Mouse (Mus musculus) liver, embryonic 11.5 days (tissue): ENCODE measurements around the gene Zfp704. TPM values are rescaled to one million over a fixed set of nuclear protein-coding genes. Genes with fewer than 3 reads are reported as not detected.

ENCODE experiments used
- ATAC-seq: fragments of 200-750 bp; cut with Nextera tagmentation; replicated peaks from 2 replicates; pipeline ENCODE4 v1.8.0; 2017; ENCODE audit warnings: moderate number of reproducible peaks, mild to moderate bottlenecking, moderate TSS enrichment, moderate library complexity; ENCODE audit not compliant: low FRiP score
- DNase-seq: peaks from one replicate; pipeline ENCODE4 v3.0.0-alpha.2; 2017; ENCODE audit warnings: low spot score
- H3K27ac ChIP-seq: fragments of 300-500 bp; sonication (generic); 2 replicates; pipeline ENCODE4 v1.5.1; 2014; ENCODE audit warnings: mild to moderate bottlenecking, low read depth, low read length, control low read depth
- H3K27me3 ChIP-seq: fragments of 300-500 bp; sonication (generic); replicated peaks from 2 replicates; pipeline ENCODE4 v1.6.1; 2014; ENCODE audit warnings: low read length, mixed read lengths; ENCODE audit not compliant: control insufficient read depth, insufficient read depth
- H3K36me3 ChIP-seq: fragments of 300-500 bp; sonication (generic); 2 replicates; pipeline ENCODE4 v1.6.1; 2014; ENCODE audit warnings: mild to moderate bottlenecking, low read length, moderate library complexity, mixed read lengths; ENCODE audit not compliant: control insufficient read depth, insufficient read depth
- H3K4me1 ChIP-seq: fragments of 300-500 bp; sonication (generic); replicated peaks from 2 replicates; pipeline ENCODE4 v1.6.1; 2014; ENCODE audit warnings: low read length, mixed read lengths; ENCODE audit not compliant: control insufficient read depth, insufficient read depth
- H3K4me2 ChIP-seq: fragments of 300-500 bp; sonication (generic); 2 replicates; pipeline ENCODE4 v1.6.1; 2014; ENCODE audit warnings: mild to moderate bottlenecking, control low read depth, moderate library complexity
- H3K4me3 ChIP-seq: fragments of 300-500 bp; sonication (generic); 2 replicates; pipeline ENCODE4 v1.5.1; 2014; ENCODE audit warnings: low read depth, low read length, control low read depth
- H3K9ac ChIP-seq: fragments of 300-500 bp; sonication (generic); 2 replicates; pipeline ENCODE4 v1.6.1; 2014; ENCODE audit warnings: low read depth, low read length, control low read depth
- H3K9me3 ChIP-seq: fragments of 300-500 bp; sonication (generic); 2 replicates; pipeline ENCODE4 v1.6.1; 2016; ENCODE audit warnings: low read length, inconsistent platforms, mixed read lengths; ENCODE audit not compliant: control insufficient read depth
- WGBS: fragments of 180-500 bp; shearing (Covaris S2); extraction: QIAGEN DNeasy Blood & Tissue Kit; methylation state at CpG from one replicate; pipeline ENCODE4 v1.1.7; 2014; 5-methylcytosine and 5-hydroxymethylcytosine counted together
- polyA plus RNA-seq: library from polyadenylated mRNA; unstranded; fragments of >200 nt; fragmentation: Nextera tagmentation; extraction: Ambion mirVana; gene quantifications from 2 replicates; pipeline ENCODE4 v1.2.1, GENCODE M21; 2014

Gene Zfp704
- polyA plus RNA-seq, 1 experiment from 2014 or later: 4.7 TPM

- ATAC-seq: no peak
- 69% methylated on average over 7 of the region's 7 CpGs for WGBS
- DNase-seq: no peak
- Histone ChIP-seq H3K27me3 (no peaks in the 10 kb centered on the region), H3K4me1 (no peaks in the 10 kb centered on the region), H3K36me3 (peaks cover 12% of the 10 kb centered on the region), H3K9me3 (peaks cover 3% of the 10 kb centered on the region; the same call in 1 of the 2 replicates), H3K27ac (no peak overlapping the region), H3K9ac (no peak overlapping the region), H3K4me3 (no peak overlapping the region), H3K4me2 (no peak overlapping the region)
Measured at GRCm38 (mm10) chr3:9449261-9450007, 160.5 kb downstream of the Zfp704 start.

- Histone ChIP-seq H3K9me3 (peaks cover 3% of the 10 kb centered on the region; the same call in 1 of the 2 replicates), H3K27ac (no peak overlapping the region), H3K27me3 (no peaks in the 10 kb centered on the region), H3K4me1 (no peaks in the 10 kb centered on the region), H3K4me2 (no peak overlapping the region), H3K9ac (no peak overlapping the region), H3K36me3 (peaks cover 12% of the 10 kb centered on the region), H3K4me3 (no peak overlapping the region)
- 88% methylated on average over 5 of the region's 5 CpGs for WGBS
- DNase-seq: no peak
- ATAC-seq: no peak
Measured at GRCm38 (mm10) chr3:9448541-9448940, 161.3 kb downstream of the Zfp704 start.

DNA sequence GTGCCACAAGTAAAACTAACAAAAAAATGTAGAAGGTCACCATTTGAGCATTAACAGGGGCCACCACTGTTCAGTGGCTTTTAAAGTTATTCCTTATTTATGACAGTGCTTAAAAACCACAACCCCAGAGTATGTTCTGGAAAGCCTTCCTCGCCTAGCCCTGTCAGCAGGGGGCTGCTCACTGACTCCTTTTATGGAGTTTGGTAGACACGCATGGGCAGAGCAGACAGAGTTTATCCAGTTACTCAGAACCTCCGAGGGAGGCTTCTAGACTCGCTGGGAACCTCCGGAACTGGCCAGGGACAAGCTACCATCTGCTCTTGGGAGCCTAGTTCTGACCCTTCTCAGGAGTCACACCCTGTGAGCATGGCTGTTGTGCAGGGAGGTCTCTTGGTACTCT, 165.3 kb downstream of the Zfp704 start:
- DNase-seq (no peak), ATAC-seq (no peak)
- no peaks in the 10 kb centered on the region for H3K4me1 ChIP-seq
- H3K27me3 ChIP-seq: no peaks in the 10 kb centered on the region
- no peak overlapping the region for H3K4me3 ChIP-seq
- peaks cover 12% of the 10 kb centered on the region for H3K36me3 ChIP-seq
- H3K9me3 ChIP-seq: peaks cover 3% of the 10 kb centered on the region; the same call in 1 of the 2 replicates
- H3K27ac ChIP-seq: no peak overlapping the region
- no peak overlapping the region for H3K4me2 ChIP-seq
- no peak overlapping the region for H3K9ac ChIP-seq
- WGBS: 85% methylated on average over 5 of the region's 5 CpGs

DNA sequence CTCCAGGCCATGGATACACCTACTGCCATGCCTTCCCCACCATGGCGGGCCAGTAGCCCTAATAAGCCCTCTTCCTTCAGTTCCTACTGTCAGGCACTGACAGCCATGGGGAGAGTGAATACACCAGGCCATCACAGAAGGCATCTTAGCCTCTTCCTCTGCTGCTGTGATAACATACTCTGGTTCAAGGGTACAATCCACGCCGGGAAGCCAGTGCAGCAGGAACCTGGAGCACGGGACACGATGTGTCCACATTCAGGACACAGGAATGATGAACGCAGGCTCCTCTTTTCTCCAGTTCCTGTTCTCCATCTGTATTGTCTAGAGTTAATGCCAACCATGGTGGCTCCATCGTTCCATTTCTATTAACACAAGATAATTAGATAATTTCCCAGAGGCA, 165.9 kb downstream of the Zfp704 start:
- Histone ChIP-seq H3K9ac (no peak overlapping the region), H3K4me2 (no peak overlapping the region), H3K9me3 (peaks cover 3% of the 10 kb centered on the region; the same call in 1 of the 2 replicates), H3K27ac (no peak overlapping the region), H3K4me3 (no peak overlapping the region), H3K36me3 (peaks cover 12% of the 10 kb centered on the region), H3K27me3 (no peaks in the 10 kb centered on the region), H3K4me1 (no peaks in the 10 kb centered on the region)
- WGBS: 90% methylated on average over 7 of the region's 7 CpGs
- DNase-seq (no peak), ATAC-seq (no peak)

DNA sequence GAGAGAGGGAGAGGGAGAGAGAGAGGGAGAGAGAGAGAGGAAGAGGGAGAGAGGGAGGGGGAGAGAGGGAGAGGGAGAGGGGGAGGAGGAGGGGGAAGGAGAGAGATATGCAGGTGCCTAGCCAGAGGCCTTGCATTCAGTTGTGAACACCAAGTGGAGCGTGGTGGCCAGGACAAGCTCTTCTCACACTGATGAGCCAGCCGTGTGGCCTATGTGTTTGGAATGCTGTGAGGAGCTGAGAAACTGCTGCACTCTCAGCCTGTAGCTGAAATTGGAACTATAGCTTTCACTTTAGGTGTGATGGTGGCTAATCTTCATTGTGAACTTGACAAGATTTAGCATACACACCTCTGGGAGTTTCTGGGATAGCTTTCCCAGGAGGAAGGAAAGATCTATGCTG, 166.4 kb downstream of the Zfp704 start:
- H3K4me1 ChIP-seq: no peaks in the 10 kb centered on the region
- no peaks in the 10 kb centered on the region for H3K27me3 ChIP-seq
- 91% methylated on average over 2 of the region's 2 CpGs for WGBS
- H3K36me3 ChIP-seq: peaks cover 10% of the 10 kb centered on the region
- no peak overlapping the region for H3K27ac ChIP-seq
- H3K9me3 ChIP-seq: peaks cover 1% of the 10 kb centered on the region; the same call in 1 of the 2 replicates
- no peak overlapping the region for H3K9ac ChIP-seq
- H3K4me2 ChIP-seq: no peak overlapping the region
- DNase-seq (no peak), ATAC-seq (no peak)
- H3K4me3 ChIP-seq: no peak overlapping the region

GRCm38 (mm10) chr3:9441566-9442540, 168.0 kb downstream of the Zfp704 start:
- no peak overlapping the region for H3K4me2 ChIP-seq
- H3K4me1 ChIP-seq: no peaks in the 10 kb centered on the region
- H3K36me3 ChIP-seq: peaks cover 5% of the 10 kb centered on the region; the same call in 1 of the 2 replicates
- no peak overlapping the region for H3K9ac ChIP-seq
- H3K4me3 ChIP-seq: no peak overlapping the region
- 83% methylated on average over 27 of the region's 27 CpGs for WGBS
- ATAC-seq: no peak
- no peaks in the 10 kb centered on the region for H3K9me3 ChIP-seq
- H3K27ac ChIP-seq: no peak overlapping the region
- H3K27me3 ChIP-seq: no peaks in the 10 kb centered on the region
- DNase-seq: no peak

DNA sequence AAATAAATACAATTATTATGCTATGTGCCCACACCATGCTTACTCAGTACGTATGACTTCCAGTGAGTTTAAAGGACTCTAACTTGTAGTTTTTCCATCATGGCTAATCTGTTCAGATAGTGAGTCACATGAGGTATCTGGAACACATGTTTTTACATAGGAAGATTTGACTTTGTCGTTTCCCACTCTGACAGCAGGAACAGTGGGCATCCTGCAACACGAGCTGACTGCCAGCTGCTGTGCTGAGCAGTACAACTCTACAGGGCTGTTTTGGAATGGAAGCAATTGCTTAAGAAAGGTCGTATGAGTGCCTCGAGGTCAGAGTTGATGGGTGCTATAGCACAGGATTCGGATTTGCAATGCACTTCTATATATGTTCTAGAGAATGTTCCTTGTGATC, 169.4 kb downstream of the Zfp704 start:
- Histone ChIP-seq H3K4me1 (no peaks in the 10 kb centered on the region), H3K4me2 (no peak overlapping the region), H3K9ac (no peak overlapping the region), H3K27ac (no peak overlapping the region), H3K27me3 (no peaks in the 10 kb centered on the region), H3K4me3 (no peak overlapping the region), H3K9me3 (no peaks in the 10 kb centered on the region), H3K36me3 (peaks cover 3% of the 10 kb centered on the region; the same call in 1 of the 2 replicates)
- ATAC-seq: no peak
- DNase-seq: no peak
- WGBS: 78% methylated on average over 6 of the region's 6 CpGs

GRCm38 (mm10) chr3:9439619-9440286, 170.1 kb downstream of the Zfp704 start:
- H3K4me1 ChIP-seq: no peaks in the 10 kb centered on the region
- H3K9ac ChIP-seq: no peak overlapping the region
- no peaks in the 10 kb centered on the region for H3K9me3 ChIP-seq
- H3K4me3 ChIP-seq: no peak overlapping the region
- H3K27me3 ChIP-seq: no peaks in the 10 kb centered on the region
- DNase-seq: no peak
- ATAC-seq: no peak
- peaks cover 3% of the 10 kb centered on the region; the same call in 1 of the 2 replicates for H3K36me3 ChIP-seq
- H3K27ac ChIP-seq: no peak overlapping the region
- WGBS: 69% methylated on average over 11 of the region's 11 CpGs
- H3K4me2 ChIP-seq: no peak overlapping the region
